Mouse (Mus musculus) G1E (cell line): ENCODE measurements around the gene Eapp.

Experiments
- CTCF ChIP-seq: IDR thresholded peaks from 2 replicates; pipeline ENCODE4 v1.5.1; 2012; ENCODE audit warnings: low read depth, low read length, inconsistent platforms, mixed read lengths
- GATA1 ChIP-seq: IDR thresholded peaks from 2 replicates; pipeline ENCODE4 v1.6.1; 2012; ENCODE audit warnings: borderline replicate concordance, low read length, inconsistent platforms, mixed read lengths
- POLR2AphosphoS5 ChIP-seq: IDR thresholded peaks from 2 replicates; pipeline ENCODE4 v1.6.1; 2012; ENCODE audit warnings: low read depth, low read length, inconsistent platforms; ENCODE audit not compliant: insufficient replicate concordance

DNA sequence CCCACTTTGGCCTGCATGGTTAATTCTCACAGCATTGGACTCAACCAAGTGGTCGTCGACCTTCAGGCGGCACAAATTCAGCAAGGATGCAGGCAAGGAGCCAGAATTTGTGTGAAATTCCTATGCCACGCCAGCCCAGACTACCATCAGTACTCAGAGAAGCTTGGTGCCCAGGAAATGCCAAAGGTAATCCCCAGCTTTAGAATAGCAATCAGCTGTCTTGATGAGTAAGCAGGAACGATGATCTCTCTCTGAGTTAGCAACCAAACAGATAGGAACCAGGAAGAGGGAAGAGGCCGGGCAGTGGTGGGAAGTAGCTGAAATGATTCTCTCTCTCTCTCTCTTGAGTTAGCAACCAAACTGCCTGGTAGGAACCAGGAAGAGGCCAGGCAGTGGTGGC, 55.4 kb downstream of the Eapp start:
- no peak for TF ChIP-seq POLR2AphosphoS5
- no peak for TF ChIP-seq CTCF
- TF ChIP-seq GATA1: no peak
